Mouse (Mus musculus) liver, embryonic 13.5 days (tissue): ENCODE measurements at regions not wholly inside any gene's neighbourhood (a gene's known extent, or its start where the extent isn't known, plus 50 kb on each side); places are given as distances from the start of the nearest gene placed in this dataset.

Experiments
- ATAC-seq: fragments of 200-750 bp; cut with Nextera tagmentation; 2 replicates; pipeline ENCODE4 v1.8.0; 2017; ENCODE audit warnings: low read depth, mild to moderate bottlenecking, moderate number of reproducible peaks, moderate library complexity
- DNase-seq: peaks from one replicate; pipeline ENCODE4 v3.0.0; 2022
- H3K27ac ChIP-seq: fragments of 300-500 bp; sonication (generic); 2 replicates; pipeline ENCODE4 v1.5.1; 2015; ENCODE audit warnings: moderate library complexity, mild to moderate bottlenecking, inconsistent platforms
- H3K27me3 ChIP-seq: fragments of 300-500 bp; sonication (generic); 2 replicates; pipeline ENCODE4 v1.6.1; 2015; ENCODE audit warnings: mild to moderate bottlenecking, inconsistent platforms
- H3K36me3 ChIP-seq: fragments of 300-500 bp; sonication (generic); 2 replicates; pipeline ENCODE4 v1.6.1; 2015; ENCODE audit warnings: mild to moderate bottlenecking, inconsistent platforms
- H3K4me1 ChIP-seq: fragments of 300-500 bp; sonication (generic); replicated peaks from 2 replicates; pipeline ENCODE4 v1.6.1; 2015; ENCODE audit warnings: inconsistent platforms
- H3K4me2 ChIP-seq: fragments of 300-500 bp; sonication (generic); 2 replicates; pipeline ENCODE4 v1.6.1; 2015; ENCODE audit warnings: inconsistent platforms, mild to moderate bottlenecking, moderate library complexity
- H3K4me3 ChIP-seq: fragments of 300-500 bp; sonication (generic); replicated peaks from 2 replicates; pipeline ENCODE4 v1.5.1; 2015; ENCODE audit warnings: mild to moderate bottlenecking, inconsistent platforms
- H3K9ac ChIP-seq: fragments of 300-500 bp; sonication (generic); 2 replicates; pipeline ENCODE4 v1.6.1; 2015; ENCODE audit warnings: mild to moderate bottlenecking, inconsistent platforms
- H3K9me3 ChIP-seq: fragments of 300-500 bp; sonication (generic); replicated peaks from 2 replicates; pipeline ENCODE4 v1.6.1; 2016; ENCODE audit warnings: inconsistent platforms
- WGBS: fragments of 180-500 bp; shearing (Covaris S2); methylation state at CpG from one replicate; pipeline ENCODE4 v1.1.7; 2015; ENCODE audit not compliant: insufficient replicate concordance; 5-methylcytosine and 5-hydroxymethylcytosine counted together

DNA sequence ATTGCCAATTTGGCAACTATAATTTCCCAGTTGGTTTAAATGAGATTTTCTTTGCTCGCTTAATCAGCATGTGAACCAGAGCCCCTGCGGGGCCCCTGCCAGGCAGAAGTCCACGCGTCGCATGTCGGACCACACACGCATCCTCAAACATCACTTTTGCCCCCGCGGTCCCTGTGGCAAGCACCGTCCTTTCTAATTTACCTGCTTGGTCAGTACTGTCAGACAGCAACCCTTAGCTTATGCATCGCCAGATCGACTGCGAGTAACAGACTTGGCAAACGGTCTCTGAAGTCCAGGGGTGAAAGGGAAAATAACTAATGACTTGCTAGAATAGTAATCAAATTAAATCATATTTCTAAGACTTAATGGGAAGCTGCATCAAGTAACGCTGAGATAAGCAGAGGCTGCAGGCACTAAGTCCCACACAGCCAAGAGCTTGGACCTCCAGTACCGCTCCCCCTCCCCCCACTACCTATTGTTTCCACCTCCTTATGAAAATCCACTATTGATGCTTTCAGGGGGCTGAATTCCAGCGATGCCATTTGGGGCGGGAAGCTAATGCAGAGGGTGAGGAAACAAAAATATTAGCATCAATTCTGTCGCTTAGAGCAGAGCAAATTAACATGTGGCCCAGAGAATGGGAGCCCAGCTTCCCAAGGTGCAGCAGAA is 142.0 kb upstream of the Cntnap4 start:
- H3K9ac ChIP-seq, result no peak overlapping the region
- WGBS, result 57% methylated on average over 19 of the region's 19 CpGs
- no peak overlapping the region for H3K4me3 ChIP-seq
- H3K9me3 ChIP-seq, result peaks cover 20% of the 10 kb centered on the region
- DNase-seq, result no peak
- no peak overlapping the region for H3K27ac ChIP-seq
- H3K36me3 ChIP-seq, result no peaks in the 10 kb centered on the region
- H3K4me1 ChIP-seq, result no peaks in the 10 kb centered on the region
- no peaks in the 10 kb centered on the region for H3K27me3 ChIP-seq
- no peak overlapping the region for H3K4me2 ChIP-seq
- ATAC-seq, result no peak

- DNase-seq (no peak), ATAC-seq (no peak)
- Histone ChIP-seq H3K4me1 (no peaks in the 10 kb centered on the region), H3K9me3 (peaks cover 26% of the 10 kb centered on the region; the same call in 1 of the 2 replicates), H3K9ac (no peak overlapping the region), H3K36me3 (no peaks in the 10 kb centered on the region), H3K27ac (no peak overlapping the region), H3K27me3 (no peaks in the 10 kb centered on the region), H3K4me2 (no peak overlapping the region), H3K4me3 (no peak overlapping the region)
- 71% methylated on average over 5 of the region's 5 CpGs for WGBS
These were observed 157.9 kb upstream of the Cntnap4 start for GRCm38 (mm10) chr8:112411968-112412367.

- WGBS, result 23% methylated on average over 6 of the region's 6 CpGs
- Histone ChIP-seq H3K4me2 (no peak overlapping the region), H3K27ac (no peak overlapping the region), H3K36me3 (no peaks in the 10 kb centered on the region), H3K4me3 (no peak overlapping the region), H3K9ac (no peak overlapping the region), H3K27me3 (no peaks in the 10 kb centered on the region), H3K4me1 (no peaks in the 10 kb centered on the region), H3K9me3 (peaks cover 25% of the 10 kb centered on the region; the same call in 1 of the 2 replicates)
- peak; percentile 0 for DNase-seq
- ATAC-seq, result no peak
These were observed 158.6 kb upstream of the Cntnap4 start for GRCm38 (mm10) chr8:112411213-112411612.

GRCm38 (mm10) chr8:112408211-112408735 is 161.6 kb upstream of the Cntnap4 start:
- Histone ChIP-seq H3K4me3 (no peak overlapping the region), H3K27ac (no peak overlapping the region), H3K4me2 (no peak overlapping the region), H3K9ac (no peak overlapping the region), H3K27me3 (no peaks in the 10 kb centered on the region), H3K4me1 (no peaks in the 10 kb centered on the region), H3K36me3 (no peaks in the 10 kb centered on the region), H3K9me3 (peaks cover 18% of the 10 kb centered on the region; the same call in 1 of the 2 replicates)
- DNase-seq (no peak), ATAC-seq (no peak)
- WGBS, result 59% methylated on average over 9 of the region's 9 CpGs

DNA sequence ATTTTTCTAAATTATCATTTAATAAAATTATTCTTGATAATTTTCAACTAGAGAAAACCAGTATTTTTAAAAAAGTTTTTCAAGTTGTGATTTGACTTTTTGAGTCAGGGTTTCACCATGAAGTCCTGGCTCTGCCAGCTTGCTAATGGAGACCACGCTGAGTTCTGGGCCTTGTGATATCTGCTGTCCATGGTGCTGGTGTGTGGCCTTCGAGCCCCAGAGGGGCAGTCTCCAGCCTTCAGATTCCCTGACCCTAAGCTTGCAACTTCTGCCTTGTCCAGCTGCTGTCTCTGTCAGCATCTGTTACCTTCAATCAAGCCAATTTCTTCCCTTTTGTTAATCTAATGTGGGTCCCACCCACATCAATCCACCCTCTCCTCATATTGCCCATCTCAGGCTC is 165.8 kb upstream of the Cntnap4 start:
- 5% methylated on average over 2 of the region's 2 CpGs for WGBS
- DNase-seq (no peak), ATAC-seq (no peak)
- no peaks in the 10 kb centered on the region for H3K36me3 ChIP-seq
- H3K27me3 ChIP-seq, result no peaks in the 10 kb centered on the region
- H3K4me3 ChIP-seq, result no peak overlapping the region
- H3K9ac ChIP-seq, result no peak overlapping the region
- H3K4me1 ChIP-seq, result no peaks in the 10 kb centered on the region
- no peak overlapping the region for H3K27ac ChIP-seq
- peaks cover 5% of the 10 kb centered on the region; the same call in 1 of the 2 replicates for H3K9me3 ChIP-seq
- no peak overlapping the region for H3K4me2 ChIP-seq

GRCm38 (mm10) chr8:112397438-112397837 is 172.4 kb upstream of the Cntnap4 start:
- Histone ChIP-seq H3K4me3 (no peak overlapping the region), H3K9ac (no peak overlapping the region), H3K36me3 (no peaks in the 10 kb centered on the region), H3K9me3 (no peaks in the 10 kb centered on the region), H3K27ac (no peak overlapping the region), H3K27me3 (no peaks in the 10 kb centered on the region), H3K4me1 (no peaks in the 10 kb centered on the region), H3K4me2 (no peak overlapping the region)
- DNase-seq (no peak), ATAC-seq (no peak)
- 19% methylated on average over 2 of the region's 2 CpGs for WGBS

GRCm38 (mm10) chr8:112390108-112390507 is 179.7 kb upstream of the Cntnap4 start:
- peaks cover 13% of the 10 kb centered on the region for H3K9me3 ChIP-seq
- no peak overlapping the region for H3K27ac ChIP-seq
- H3K4me2 ChIP-seq, result no peak overlapping the region
- H3K4me3 ChIP-seq, result no peak overlapping the region
- no peaks in the 10 kb centered on the region for H3K4me1 ChIP-seq
- H3K36me3 ChIP-seq, result no peaks in the 10 kb centered on the region
- no peak overlapping the region for H3K9ac ChIP-seq
- no peaks in the 10 kb centered on the region for H3K27me3 ChIP-seq
- WGBS, result 61% methylated on average over 4 of the region's 4 CpGs
- ATAC-seq (no peak), DNase-seq (no peak)

DNA sequence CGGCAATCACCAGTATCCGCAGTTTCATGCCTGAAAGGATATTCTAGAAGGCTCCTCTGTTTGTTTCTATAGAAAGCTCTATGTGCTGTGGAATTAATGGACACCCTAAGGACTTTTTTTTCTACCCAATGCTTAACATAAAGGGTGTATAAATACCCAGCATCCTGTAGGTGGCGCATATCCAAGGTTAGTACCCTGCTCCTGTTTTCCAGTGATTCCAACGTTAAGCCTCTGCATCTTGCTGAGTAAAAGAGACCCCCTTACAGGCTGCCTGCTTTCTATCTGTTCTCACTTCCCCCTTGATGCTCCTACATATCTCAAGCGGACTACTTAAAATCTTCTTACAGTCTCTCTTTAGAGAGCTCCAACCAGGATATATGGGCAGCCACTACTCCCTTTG is 221.5 kb upstream of the Cntnap4 start:
- ATAC-seq (no peak), DNase-seq (no peak)
- no peak overlapping the region for H3K9ac ChIP-seq
- no peaks in the 10 kb centered on the region for H3K27me3 ChIP-seq
- 31% methylated on average over 5 of the region's 5 CpGs for WGBS
- H3K4me1 ChIP-seq, result no peaks in the 10 kb centered on the region
- no peak overlapping the region for H3K4me3 ChIP-seq
- H3K4me2 ChIP-seq, result no peak overlapping the region
- H3K27ac ChIP-seq, result no peak overlapping the region
- H3K36me3 ChIP-seq, result no peaks in the 10 kb centered on the region
- H3K9me3 ChIP-seq, result peaks cover 8% of the 10 kb centered on the region; the same call in 1 of the 2 replicates

GRCm38 (mm10) chr8:112333171-112333570 is 236.7 kb upstream of the Cntnap4 start:
- DNase-seq, result no peak
- WGBS, result 68% methylated on average over 11 of the region's 11 CpGs

GRCm38 (mm10) chr8:112332021-112332420 is 237.8 kb upstream of the Cntnap4 start:
- no peak for DNase-seq
- Histone ChIP-seq H3K27me3 (no peaks in the 10 kb centered on the region), H3K9ac (no peak overlapping the region), H3K9me3 (peaks cover 3% of the 10 kb centered on the region; the same call in 1 of the 2 replicates), H3K4me2 (no peak overlapping the region), H3K36me3 (no peaks in the 10 kb centered on the region), H3K4me3 (no peak overlapping the region), H3K4me1 (no peaks in the 10 kb centered on the region), H3K27ac (no peak overlapping the region)
- 70% methylated on average over 10 of the region's 10 CpGs for WGBS
- ATAC-seq, result no peak

More at GRCm38 (mm10) chr8:112333171-112333570, 236.7 kb upstream of the Cntnap4 start:
- Histone ChIP-seq H3K27me3 (no peaks in the 10 kb centered on the region), H3K4me2 (no peak overlapping the region), H3K4me3 (no peak overlapping the region), H3K36me3 (no peaks in the 10 kb centered on the region), H3K4me1 (no peaks in the 10 kb centered on the region), H3K9me3 (peaks cover 5% of the 10 kb centered on the region; the same call in 1 of the 2 replicates), H3K9ac (no peak overlapping the region), H3K27ac (no peak overlapping the region)
- ATAC-seq, result no peak

GRCm38 (mm10) chr8:112309816-112310215 is 260.0 kb upstream of the Cntnap4 start:
- H3K4me2 ChIP-seq, result no peak overlapping the region
- 43% methylated on average over 3 of the region's 3 CpGs for WGBS
- ATAC-seq, result no peak

DNA sequence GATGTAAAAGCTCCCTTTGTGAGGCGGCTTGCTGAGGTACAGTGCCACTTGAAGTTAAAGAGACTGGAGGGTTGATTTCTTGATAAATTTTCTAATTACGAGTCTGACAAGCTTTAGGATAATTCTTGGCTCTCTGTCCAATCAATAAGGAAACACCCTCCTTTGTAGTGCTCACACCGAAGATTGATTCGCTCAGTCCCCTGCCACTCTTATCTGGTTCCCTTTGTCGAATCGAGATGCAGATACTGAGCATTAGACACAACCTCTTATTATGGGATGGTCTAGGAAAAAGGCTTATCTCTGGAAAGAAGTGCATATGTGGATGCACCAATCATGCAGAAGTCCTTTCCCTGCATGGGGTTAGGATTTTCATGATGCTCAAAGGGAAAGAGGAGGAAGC is 261.5 kb upstream of the Cntnap4 start:
- H3K9me3 ChIP-seq, result 0 out of 2 replicates have a peak, but pooled peaks cover 4% of the 10 kb centered on the region
- no peak overlapping the region for H3K9ac ChIP-seq
- WGBS, result 66% methylated on average over 6 of the region's 6 CpGs
- H3K4me2 ChIP-seq, result no peak overlapping the region
- H3K36me3 ChIP-seq, result no peaks in the 10 kb centered on the region
- DNase-seq (no peak), ATAC-seq (no peak)
- no peaks in the 10 kb centered on the region for H3K4me1 ChIP-seq
- no peaks in the 10 kb centered on the region for H3K27me3 ChIP-seq
- H3K4me3 ChIP-seq, result no peak overlapping the region
- H3K27ac ChIP-seq, result no peak overlapping the region

More at GRCm38 (mm10) chr8:112309816-112310215, 260.0 kb upstream of the Cntnap4 start:
- no peaks in the 10 kb centered on the region for H3K4me1 ChIP-seq
- H3K9ac ChIP-seq, result no peak overlapping the region
- H3K27ac ChIP-seq, result no peak overlapping the region
- H3K27me3 ChIP-seq, result no peaks in the 10 kb centered on the region
- no peaks in the 10 kb centered on the region for H3K36me3 ChIP-seq
- DNase-seq, result no peak
- no peak overlapping the region for H3K4me3 ChIP-seq
- H3K9me3 ChIP-seq, result 0 out of 2 replicates have a peak, but pooled peaks cover 4% of the 10 kb centered on the region
